Mouse (Mus musculus): ENCODE measurements at regions not wholly inside any gene's neighbourhood (a gene's known extent, or its start where the extent isn't known, plus 50 kb on each side); places are given as distances from the start of the nearest gene placed in this dataset.

- TF ChIP-seq CTCF (conservative IDR thresholded peaks at IDR 0.05; ENCODE audit: low read length): no peak
- no peak for TF ChIP-seq POU5F1 (IDR thresholded peaks at IDR 0.05; ENCODE audit: borderline replicate concordance, low read length)
- TF ChIP-seq NANOG (IDR thresholded peaks at IDR 0.05; ENCODE audit: borderline replicate concordance, low read length): no peak
These were observed 177.8 kb upstream of the Mvb12b start for GRCm38 (mm10) chr2:34065592-34065991.

Data from E14TG2a.4 (cell line).